Mouse (Mus musculus): ENCODE measurements around the gene Map3k5. TPM values are rescaled to one million over a fixed set of nuclear protein-coding genes. Genes with fewer than 3 reads are reported as not detected.

The Map3k5 gene
- polyA plus RNA-seq, 1 experiment, result 4.0 TPM

- no peak for TF ChIP-seq CTCF (IDR thresholded peaks at IDR 0.05; ENCODE audit: extremely low read depth, insufficient read depth, insufficient read length, insufficient replicate concordance)
- no peak for TF ChIP-seq POLR2A (IDR thresholded peaks at IDR 0.05; ENCODE audit: low read depth, low read length)
- H3K4me3 ChIP-seq (ENCODE audit: extremely low read depth, insufficient read depth, insufficient read length), result no peak overlapping the region
- no peaks in the 10 kb centered on the region for H3K36me3 ChIP-seq (ENCODE audit: control insufficient read depth, insufficient read depth, low read length)
- WGBS, result 7% methylated on average over 6 of the region's 6 CpGs
- peak overlapping the region; percentile 29; the same call in 1 of the 2 replicates for H3K27ac ChIP-seq (ENCODE audit: insufficient read depth, low read length)
- no peaks in the 10 kb centered on the region for H3K27me3 ChIP-seq (ENCODE audit: control insufficient read depth, insufficient read depth, low read length)
- H3K4me1 ChIP-seq (ENCODE audit: control insufficient read depth, insufficient read depth, insufficient read length), result peaks cover 29% of the 10 kb centered on the region
- DNase-seq (ENCODE audit: low read depth in 1 of 2, low spot score in 2 of 2), result no peak
These were observed 6.8 kb downstream of the Map3k5 start for GRCm38 (mm10) chr10:19941063-19941462.

GRCm38 (mm10) chr10:19941914-19942313 is 7.6 kb downstream of the Map3k5 start:
- no peaks in the 10 kb centered on the region for H3K36me3 ChIP-seq (ENCODE audit: control insufficient read depth, insufficient read depth, low read length)
- H3K27ac ChIP-seq (ENCODE audit: insufficient read depth, low read length), result no peak overlapping the region
- no peak overlapping the region for H3K4me3 ChIP-seq (ENCODE audit: extremely low read depth, insufficient read depth, insufficient read length)
- no peaks in the 10 kb centered on the region for H3K27me3 ChIP-seq (ENCODE audit: control insufficient read depth, insufficient read depth, low read length)
- TF ChIP-seq CTCF (IDR thresholded peaks at IDR 0.05; ENCODE audit: extremely low read depth, insufficient read depth, insufficient read length, insufficient replicate concordance) (no peak), POLR2A (IDR thresholded peaks at IDR 0.05; ENCODE audit: low read depth, low read length) (no peak)
- WGBS, result 85% methylated on average over 9 of the region's 9 CpGs
- peaks cover 27% of the 10 kb centered on the region for H3K4me1 ChIP-seq (ENCODE audit: control insufficient read depth, insufficient read depth, insufficient read length)
- DNase-seq (ENCODE audit: low read depth in 1 of 2, low spot score in 2 of 2), result no peak

GRCm38 (mm10) chr10:19942621-19943020 is 8.3 kb downstream of the Map3k5 start:
- Histone ChIP-seq H3K4me3 (ENCODE audit: extremely low read depth, insufficient read depth, insufficient read length) (no peak overlapping the region), H3K36me3 (ENCODE audit: control insufficient read depth, insufficient read depth, low read length) (no peaks in the 10 kb centered on the region), H3K27ac (ENCODE audit: insufficient read depth, low read length) (no peak overlapping the region), H3K4me1 (ENCODE audit: control insufficient read depth, insufficient read depth, insufficient read length) (peaks cover 21% of the 10 kb centered on the region), H3K27me3 (ENCODE audit: control insufficient read depth, insufficient read depth, low read length) (no peaks in the 10 kb centered on the region)
- WGBS, result 92% methylated on average over 3 of the region's 3 CpGs
- no peak for DNase-seq (ENCODE audit: low read depth in 1 of 2, low spot score in 2 of 2)
- TF ChIP-seq CTCF (IDR thresholded peaks at IDR 0.05; ENCODE audit: extremely low read depth, insufficient read depth, insufficient read length, insufficient replicate concordance), result no peak
- no peak for TF ChIP-seq POLR2A (IDR thresholded peaks at IDR 0.05; ENCODE audit: low read depth, low read length)

GRCm38 (mm10) chr10:19945651-19946050 is 11.4 kb downstream of the Map3k5 start:
- TF ChIP-seq POLR2A (IDR thresholded peaks at IDR 0.05; ENCODE audit: low read depth, low read length) (no peak), CTCF (IDR thresholded peaks at IDR 0.05; ENCODE audit: extremely low read depth, insufficient read depth, insufficient read length, insufficient replicate concordance) (no peak)
- H3K27me3 ChIP-seq (ENCODE audit: control insufficient read depth, insufficient read depth, low read length), result no peaks in the 10 kb centered on the region
- H3K27ac ChIP-seq (ENCODE audit: insufficient read depth, low read length), result no peak overlapping the region
- 89% methylated on average over 7 of the region's 7 CpGs for WGBS
- DNase-seq (ENCODE audit: low read depth in 1 of 2, low spot score in 2 of 2), result no peak
- H3K4me3 ChIP-seq (ENCODE audit: extremely low read depth, insufficient read depth, insufficient read length), result no peak overlapping the region
- peaks cover 10% of the 10 kb centered on the region for H3K4me1 ChIP-seq (ENCODE audit: control insufficient read depth, insufficient read depth, insufficient read length)
- H3K36me3 ChIP-seq (ENCODE audit: control insufficient read depth, insufficient read depth, low read length), result no peaks in the 10 kb centered on the region

GRCm38 (mm10) chr10:19946644-19947043 is 12.4 kb downstream of the Map3k5 start:
- TF ChIP-seq CTCF (IDR thresholded peaks at IDR 0.05; ENCODE audit: extremely low read depth, insufficient read depth, insufficient read length, insufficient replicate concordance), result no peak
- no peak overlapping the region for H3K27ac ChIP-seq (ENCODE audit: insufficient read depth, low read length)
- peaks cover 3% of the 10 kb centered on the region; the same call in 1 of the 2 replicates for H3K4me1 ChIP-seq (ENCODE audit: control insufficient read depth, insufficient read depth, insufficient read length)
- no peak overlapping the region for H3K4me3 ChIP-seq (ENCODE audit: extremely low read depth, insufficient read depth, insufficient read length)
- WGBS, result 90% methylated on average over 6 of the region's 6 CpGs
- no peaks in the 10 kb centered on the region for H3K36me3 ChIP-seq (ENCODE audit: control insufficient read depth, insufficient read depth, low read length)
- H3K27me3 ChIP-seq (ENCODE audit: control insufficient read depth, insufficient read depth, low read length), result no peaks in the 10 kb centered on the region
- DNase-seq (ENCODE audit: low read depth in 1 of 2, low spot score in 2 of 2), result no peak

DNA sequence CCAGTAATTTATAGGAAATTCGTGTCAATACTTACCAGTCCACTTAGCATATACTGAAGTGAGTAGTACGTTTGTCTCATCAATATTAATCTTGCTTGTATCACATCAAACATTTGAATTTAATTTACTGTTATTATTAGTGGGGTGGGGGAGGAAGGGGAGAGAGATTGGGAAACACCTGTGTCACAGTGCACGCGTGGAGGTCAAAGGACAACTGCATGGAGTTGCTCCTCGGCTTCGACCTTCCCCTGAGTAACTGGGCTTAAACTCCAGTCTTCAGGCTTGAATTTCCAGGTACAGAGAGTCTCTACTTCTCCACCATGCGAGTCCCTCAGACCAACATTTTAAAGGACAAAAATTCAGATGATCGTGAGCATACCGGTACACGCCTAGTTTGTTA is 13.2 kb downstream of the Map3k5 start:
- Histone ChIP-seq H3K4me3 (ENCODE audit: extremely low read depth, insufficient read depth, insufficient read length) (no peak overlapping the region), H3K27ac (ENCODE audit: insufficient read depth, low read length) (no peak overlapping the region), H3K36me3 (ENCODE audit: control insufficient read depth, insufficient read depth, low read length) (no peaks in the 10 kb centered on the region), H3K27me3 (ENCODE audit: control insufficient read depth, insufficient read depth, low read length) (no peaks in the 10 kb centered on the region), H3K4me1 (ENCODE audit: control insufficient read depth, insufficient read depth, insufficient read length) (peaks cover 3% of the 10 kb centered on the region; the same call in 1 of the 2 replicates)
- DNase-seq (ENCODE audit: low read depth in 1 of 2, low spot score in 2 of 2), result no peak
- TF ChIP-seq CTCF (IDR thresholded peaks at IDR 0.05; ENCODE audit: extremely low read depth, insufficient read depth, insufficient read length, insufficient replicate concordance), result no peak
- TF ChIP-seq POLR2A (IDR thresholded peaks at IDR 0.05; ENCODE audit: low read depth, low read length), result no peak
- whole genome bisulfite sequencing, result 94% methylated on average over 10 of the region's 10 CpGs

DNA sequence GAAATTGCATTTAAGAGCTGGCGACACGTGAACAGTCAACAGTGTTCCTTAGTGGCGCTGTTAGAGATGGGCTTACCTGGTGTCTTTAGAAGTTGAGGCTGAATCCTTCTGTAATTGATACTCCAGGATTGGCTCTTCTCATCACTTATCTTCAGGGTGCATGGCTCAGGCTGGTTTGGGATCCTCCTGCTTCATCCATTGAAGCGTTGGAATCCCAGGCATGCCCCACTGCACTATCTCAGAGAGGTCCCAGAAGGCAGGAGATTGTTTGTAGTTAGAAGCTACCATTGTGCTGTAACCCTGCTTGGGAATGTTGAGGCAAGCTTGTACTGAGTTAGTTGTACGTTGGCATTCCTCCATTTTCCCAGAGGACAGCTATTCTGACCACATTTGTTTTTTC is 13.6 kb downstream of the Map3k5 start:
- TF ChIP-seq CTCF (IDR thresholded peaks at IDR 0.05; ENCODE audit: extremely low read depth, insufficient read depth, insufficient read length, insufficient replicate concordance) (no peak), POLR2A (IDR thresholded peaks at IDR 0.05; ENCODE audit: low read depth, low read length) (no peak)
- Histone ChIP-seq H3K27me3 (ENCODE audit: control insufficient read depth, insufficient read depth, low read length) (no peaks in the 10 kb centered on the region), H3K36me3 (ENCODE audit: control insufficient read depth, insufficient read depth, low read length) (no peaks in the 10 kb centered on the region), H3K27ac (ENCODE audit: insufficient read depth, low read length) (no peak overlapping the region), H3K4me3 (ENCODE audit: extremely low read depth, insufficient read depth, insufficient read length) (no peak overlapping the region), H3K4me1 (ENCODE audit: control insufficient read depth, insufficient read depth, insufficient read length) (peaks cover 3% of the 10 kb centered on the region; the same call in 1 of the 2 replicates)
- 91% methylated on average over 5 of the region's 5 CpGs for WGBS
- no peak for DNase-seq (ENCODE audit: low read depth in 1 of 2, low spot score in 2 of 2)

All from spleen, adult 2 months (tissue).